Mouse (Mus musculus) layer of hippocampus, adult 2 months (tissue): ENCODE measurements around the gene Cep295nl. TPM values are rescaled to one million over a fixed set of nuclear protein-coding genes. Genes with fewer than 3 reads are reported as not detected.
A peak's percentile ranks its signal among the peaks of the same experiment; 100 is the strongest.

ENCODE experiments used
- DNase-seq, 2 experiments: peaks; one replicate each; pipeline ENCODE4 v3.0.0; 2022; ENCODE audit warnings: low spot score in 2 of 2
- H3K27ac ChIP-seq: fragments of 200-600 bp; 2 replicates; pipeline ENCODE4 v1.8.1; 2022
- H3K4me3 ChIP-seq: fragments of 200-600 bp; 2 replicates; pipeline ENCODE4 v1.8.1; 2022; ENCODE audit warnings: mild to moderate bottlenecking
- CTCF ChIP-seq: fragments of 200-600 bp; conservative IDR thresholded peaks from 2 replicates; pipeline ENCODE4 v1.8.1; 2022; ENCODE audit warnings: antibody characterized with exemption, mild to moderate bottlenecking, moderate library complexity
- total RNA-seq, 2 experiments: library from RNA; stranded (reverse); gene quantifications; 2 replicates each; pipeline ENCODE4 v1.2.3; 2021

Gene Cep295nl
- total RNA-seq, 2 experiments from 2014 or later = 1.1 to 1.6 TPM

DNA sequence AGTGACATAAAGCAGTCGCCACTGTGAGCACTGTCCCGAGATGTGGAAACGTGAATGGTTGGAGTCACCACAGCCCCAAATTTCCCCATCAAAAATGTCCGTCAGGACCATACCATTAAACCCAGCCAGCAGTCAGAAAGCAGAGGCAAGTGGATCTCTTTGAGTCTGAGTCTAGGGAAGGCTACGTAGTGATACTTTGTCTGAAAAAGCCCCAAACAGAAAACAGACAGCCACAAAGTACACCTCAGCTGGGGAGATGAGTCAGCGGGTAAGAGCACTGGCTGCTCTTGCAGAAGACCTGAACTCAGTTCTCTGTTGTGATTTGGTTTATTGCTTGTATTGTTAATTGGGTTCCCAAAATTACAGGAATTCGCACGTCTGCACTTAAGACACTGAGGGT, 24.3 kb upstream of the Cep295nl start:
- no peak for TF ChIP-seq CTCF

DNA sequence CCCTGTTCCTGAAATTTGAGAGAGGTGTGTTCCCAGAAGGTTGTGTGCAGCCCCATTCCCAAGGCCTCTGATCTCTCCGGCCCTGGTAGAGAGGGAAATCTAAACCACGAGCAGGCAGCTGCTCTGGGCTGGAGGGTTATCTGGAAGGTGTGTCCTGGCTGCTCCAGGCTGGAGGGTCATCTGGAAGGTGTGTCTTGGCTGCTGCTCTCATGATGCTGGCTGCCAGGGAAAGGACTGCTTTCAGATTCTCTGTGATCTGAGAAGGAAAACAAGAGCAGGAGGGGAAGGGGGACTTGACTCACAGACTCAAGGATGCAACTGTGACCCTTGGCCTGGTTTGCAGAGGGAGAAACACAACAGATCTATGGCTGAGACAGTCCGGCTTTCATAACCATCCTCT, 23.8 kb upstream of the Cep295nl start:
- no peak for DNase-seq
- no peak overlapping the region for H3K27ac ChIP-seq
- no peak for TF ChIP-seq CTCF
- no peak overlapping the region for H3K4me3 ChIP-seq

More for the DNA sequence above, 24.3 kb upstream of the Cep295nl start:
- no peak for DNase-seq
- H3K4me3 ChIP-seq = no peak overlapping the region
- H3K27ac ChIP-seq = no peak overlapping the region

- no peak for TF ChIP-seq CTCF
- H3K27ac ChIP-seq = no peak overlapping the region
- H3K4me3 ChIP-seq = no peak overlapping the region
- DNase-seq = peak in 1 of 2 experiments; percentile 32
Measured at GRCm38 (mm10) chr11:118365171-118365570, 22.9 kb upstream of the Cep295nl start.

DNA sequence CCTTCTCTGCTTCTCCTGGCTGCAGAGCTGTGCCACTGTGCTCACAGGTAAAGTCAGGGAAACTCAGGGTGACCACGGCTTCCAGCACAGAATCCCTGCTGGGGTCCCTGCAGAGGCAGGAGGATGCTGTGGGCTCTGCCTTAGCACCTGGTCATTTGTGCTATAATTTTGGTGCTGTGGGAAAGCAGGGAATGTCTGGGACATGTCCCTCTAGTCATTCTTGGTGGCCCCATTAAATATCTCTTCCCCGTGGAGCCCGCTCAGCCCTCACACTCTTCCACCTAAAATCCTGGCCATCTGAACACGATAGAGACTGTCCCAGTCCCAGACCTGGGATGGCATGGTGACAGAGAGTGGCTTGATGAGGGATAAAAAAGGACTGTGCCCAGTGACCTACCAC, 21.7 kb upstream of the Cep295nl start:
- DNase-seq = peak in 1 of 2 experiments; percentile 6
- Histone ChIP-seq H3K4me3 (no peak overlapping the region), H3K27ac (no peak overlapping the region)
- TF ChIP-seq CTCF = no peak

- no peak overlapping the region for H3K4me3 ChIP-seq
- H3K27ac ChIP-seq = peak overlapping the region; percentile 80
- TF ChIP-seq CTCF = no peak
- peak in 1 of 2 experiments; percentile 29 for DNase-seq
Measured at GRCm38 (mm10) chr11:118362971-118363518, 20.7 kb upstream of the Cep295nl start.

DNA sequence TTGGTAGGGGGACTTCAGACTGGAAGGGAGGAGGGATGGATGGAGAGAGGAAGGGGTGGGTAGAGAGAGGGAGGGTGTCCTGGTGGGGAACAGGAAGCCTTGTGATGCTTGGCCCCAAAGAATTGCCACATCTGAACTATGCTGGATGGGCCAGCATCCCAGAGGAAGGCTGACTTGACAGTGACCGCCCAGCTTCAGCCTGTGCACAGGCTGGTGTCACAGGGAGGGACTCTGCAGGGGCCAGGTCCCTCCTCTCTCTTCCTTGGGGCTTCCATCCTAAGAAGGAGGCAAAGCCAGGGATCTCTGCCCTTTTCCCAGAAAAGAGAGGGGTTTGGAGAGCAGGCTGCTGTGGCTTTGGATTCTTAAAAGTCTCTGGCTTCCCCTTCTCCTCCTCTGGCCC, 20.2 kb upstream of the Cep295nl start:
- DNase-seq = no peak
- TF ChIP-seq CTCF = no peak
- peak overlapping the region; percentile 80; the same call in 1 of the 2 replicates for H3K27ac ChIP-seq
- no peak overlapping the region for H3K4me3 ChIP-seq

- no peak for TF ChIP-seq CTCF
- Histone ChIP-seq H3K4me3 (no peak overlapping the region), H3K27ac (no peak overlapping the region)
- no peak for DNase-seq
Measured at GRCm38 (mm10) chr11:118360907-118361341, 18.6 kb upstream of the Cep295nl start.

GRCm38 (mm10) chr11:118360491-118360890, 18.2 kb upstream of the Cep295nl start:
- H3K27ac ChIP-seq = no peak overlapping the region
- H3K4me3 ChIP-seq = no peak overlapping the region
- no peak for TF ChIP-seq CTCF
- no peak for DNase-seq

DNA sequence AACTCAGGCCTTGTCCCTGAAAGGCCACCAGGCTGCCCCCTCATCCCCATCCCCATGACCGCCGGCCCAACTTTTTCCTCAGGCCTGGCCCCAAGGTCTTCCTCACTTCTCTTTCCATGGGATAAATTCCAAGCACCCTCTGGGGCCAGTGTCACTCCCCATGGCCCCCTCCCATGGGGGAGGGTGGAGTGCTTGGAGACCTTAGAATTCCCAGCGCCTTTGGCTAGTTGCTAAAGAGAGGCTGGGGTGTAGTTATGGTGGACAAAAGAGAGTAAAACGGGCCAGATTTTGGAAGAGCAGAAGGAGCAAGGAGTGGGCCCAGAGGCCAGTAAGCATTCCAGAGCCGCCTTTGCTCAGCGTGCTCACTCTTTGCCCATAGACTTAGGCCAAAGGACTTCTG, 13.3 kb upstream of the Cep295nl start, which contains the start of gene Timp2:
TSS of gene Timp2 (minus strand) at position 101 of the 400 bp plus-strand sequence.
- H3K4me3 ChIP-seq = peak within 1 kb of the TSS; percentile 76
- DNase-seq = no peak
- H3K27ac ChIP-seq = peak within 1 kb of the TSS; percentile 93
- no peak for TF ChIP-seq CTCF

GRCm38 (mm10) chr11:118355205-118355604, 12.9 kb upstream of the Cep295nl start:
- Histone ChIP-seq H3K4me3 (peak overlapping the region; percentile 76), H3K27ac (peak overlapping the region; percentile 93)
- peak; percentile 86 to 89 for DNase-seq
- peak; percentile 88 for TF ChIP-seq CTCF

- TF ChIP-seq CTCF = no peak
Measured at GRCm38 (mm10) chr11:118354636-118355191, 12.4 kb upstream of the Cep295nl start.

DNA sequence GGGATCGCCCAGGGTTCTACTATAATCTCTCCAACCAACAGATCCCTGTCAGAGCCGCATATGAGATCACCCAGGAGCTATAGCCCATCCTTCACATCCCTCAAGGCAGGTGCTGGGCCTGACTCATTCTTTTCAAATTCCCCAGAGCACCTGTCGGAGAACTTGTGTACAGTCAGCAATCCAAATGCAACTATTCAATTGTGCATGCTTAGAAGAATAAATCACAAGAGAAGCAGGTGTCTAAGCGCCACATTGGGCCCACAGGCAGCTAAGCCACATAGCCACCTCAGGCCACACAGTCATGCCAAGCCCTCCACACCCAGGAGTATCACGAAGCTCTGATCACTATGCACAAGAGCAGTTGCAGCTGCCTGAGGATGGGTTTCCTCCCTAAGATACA, 7.2 kb upstream of the Cep295nl start:
- DNase-seq = no peak
- peak overlapping the region; percentile 28; the same call in 1 of the 2 replicates for H3K27ac ChIP-seq
- no peak for TF ChIP-seq CTCF
- no peak overlapping the region for H3K4me3 ChIP-seq

More at GRCm38 (mm10) chr11:118354636-118355191, 12.4 kb upstream of the Cep295nl start:
- peak in 1 of 2 experiments; percentile 39 for DNase-seq
- Histone ChIP-seq H3K27ac (peak overlapping the region; percentile 93), H3K4me3 (peak overlapping the region; percentile 76)

GRCm38 (mm10) chr11:118348877-118349276, 6.6 kb upstream of the Cep295nl start:
- H3K27ac ChIP-seq = peak overlapping the region; percentile 28; the same call in 1 of the 2 replicates
- no peak for TF ChIP-seq CTCF
- H3K4me3 ChIP-seq = no peak overlapping the region
- no peak for DNase-seq

- no peak for DNase-seq
- TF ChIP-seq CTCF = no peak
Measured at GRCm38 (mm10) chr11:118348419-118348818, 6.1 kb upstream of the Cep295nl start.

More at GRCm38 (mm10) chr11:118348419-118348818, 6.1 kb upstream of the Cep295nl start:
- Histone ChIP-seq H3K4me3 (no peak overlapping the region), H3K27ac (no peak overlapping the region; the same call in 1 of the 2 replicates)
